Mouse (Mus musculus) CH12.LX (cell line): ENCODE measurements around the gene Casp7.

ENCODE experiments used
- BHLHE40 ChIP-seq: IDR thresholded peaks from 2 replicates; pipeline ENCODE4 v1.6.1; 2011; ENCODE audit warnings: mild to moderate bottlenecking, low read depth, low read length, improper control_type of control experiment
- CHD2 ChIP-seq: IDR thresholded peaks from 2 replicates; pipeline ENCODE4 v1.6.1; 2011; ENCODE audit warnings: low read length, improper control_type of control experiment
- CTCF ChIP-seq, 2 experiments: IDR thresholded peaks in 1 of 2; conservative IDR thresholded peaks in 1 of 2; 2 replicates each; pipeline ENCODE4 v1.5.1; 2011 to 2012; ENCODE audit warnings: low read depth in 2 of 2, low read length in 2 of 2, improper control_type of control experiment in 1 of 2, inconsistent platforms in 1 of 2, mild to moderate bottlenecking in 1 of 2, moderate library complexity in 1 of 2
- EP300 ChIP-seq: IDR thresholded peaks from 2 replicates; pipeline ENCODE4 v1.6.1; 2011; ENCODE audit warnings: low read length, improper control_type of control experiment
- KAT2A ChIP-seq: IDR thresholded peaks from 2 replicates; pipeline ENCODE4 v1.6.1; 2012; ENCODE audit warnings: low read length, improper control_type of control experiment, inconsistent platforms; ENCODE audit not compliant: insufficient replicate concordance
- MAFK ChIP-seq: IDR thresholded peaks from 2 replicates; pipeline ENCODE4 v1.6.1; 2011; ENCODE audit warnings: low read length, improper control_type of control experiment; ENCODE audit not compliant: insufficient replicate concordance
- MAX ChIP-seq: IDR thresholded peaks from 2 replicates; pipeline ENCODE4 v1.6.1; 2011; ENCODE audit warnings: low read length, improper control_type of control experiment
- PAX5 ChIP-seq: IDR thresholded peaks from 2 replicates; pipeline ENCODE4 v1.6.1; 2012; ENCODE audit warnings: low read length, inconsistent platforms, mixed read lengths
- POLR2A ChIP-seq: IDR thresholded peaks from 2 replicates; pipeline ENCODE4 v1.6.1; 2011; ENCODE audit warnings: low read depth, mild to moderate bottlenecking, improper control_type of control experiment, low read length
- TBP ChIP-seq: conservative IDR thresholded peaks from 2 replicates; pipeline ENCODE4 v1.6.1; 2011; ENCODE audit warnings: low read depth, low read length, improper control_type of control experiment
- UBTF ChIP-seq: IDR thresholded peaks from 2 replicates; pipeline ENCODE4 v1.6.1; 2012; ENCODE audit warnings: low read depth, mild to moderate bottlenecking, inconsistent platforms, low read length, improper control_type of control experiment, moderate library complexity
- USF1 ChIP-seq: IDR thresholded peaks from 2 replicates; pipeline ENCODE4 v1.6.1; 2014; ENCODE audit warnings: low read depth, mild to moderate bottlenecking, inconsistent platforms, low read length, improper control_type of control experiment
- ZMIZ1 ChIP-seq: IDR thresholded peaks from 2 replicates; pipeline ENCODE4 v1.6.1; 2012; ENCODE audit warnings: low read depth, mild to moderate bottlenecking, inconsistent platforms, low read length, improper control_type of control experiment
- ZNF384 ChIP-seq: IDR thresholded peaks from 2 replicates; pipeline ENCODE4 v1.6.1; 2012; ENCODE audit warnings: low read depth, low read length, improper control_type of control experiment, inconsistent platforms

DNA sequence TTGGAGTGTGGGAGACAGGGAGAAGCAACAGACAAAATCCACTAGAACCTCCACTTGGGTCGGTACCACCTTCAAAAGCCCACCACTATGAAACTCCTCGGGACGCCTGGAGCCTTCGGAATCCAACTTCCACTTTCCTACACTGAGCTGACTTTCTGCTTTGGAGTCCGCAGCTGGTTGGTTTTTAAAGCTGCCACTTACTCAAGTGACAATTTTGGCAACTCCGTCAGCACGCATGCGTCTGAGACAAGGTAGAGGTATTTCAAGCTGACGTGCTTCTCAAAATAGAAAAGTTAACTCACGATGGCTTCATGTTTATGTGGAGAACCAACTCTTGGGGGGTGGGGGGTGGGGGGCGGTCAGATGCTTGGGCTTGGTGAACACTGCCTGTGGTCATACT, 7.0 kb upstream of the Casp7 start, which contains the start of gene Nrap:
- no peak for TF ChIP-seq EP300
- no peak for TF ChIP-seq USF1
- no peak for TF ChIP-seq CHD2
- TF ChIP-seq CTCF (conservative IDR thresholded peaks at IDR 0.05 in 1 of 2, IDR thresholded peaks at IDR 0.05 in 1 of 2; ENCODE audit: low read depth in 2 of 2, low read length in 2 of 2): no peak
- no peak for TF ChIP-seq ZNF384
- TF ChIP-seq POLR2A: no peak
- TF ChIP-seq BHLHE40: no peak
- TF ChIP-seq UBTF: no peak
- no peak for TF ChIP-seq KAT2A
- no peak for TF ChIP-seq MAFK
- TF ChIP-seq TBP: no peak
- no peak for TF ChIP-seq ZMIZ1
- TF ChIP-seq MAX: no peak
- no peak for TF ChIP-seq PAX5
